Mouse (Mus musculus) megakaryocyte, embryonic 14.5 days (primary cell): ENCODE results near the gene Lin37. TPM values are rescaled to one million over a fixed set of nuclear protein-coding genes. Genes with fewer than 3 reads are reported as not detected.

Source experiments
- H3K27me3 ChIP-seq: replicated peaks from 2 replicates; pipeline ENCODE3; 2012; ENCODE audit warnings: inconsistent platforms
- H3K36me3 ChIP-seq: replicated peaks from 2 replicates; pipeline ENCODE3; 2012; ENCODE audit warnings: low read length, inconsistent platforms, mixed read lengths
- H3K4me1 ChIP-seq: 2 replicates; pipeline ENCODE4 v1.6.1; 2012; ENCODE audit warnings: inconsistent platforms
- H3K4me3 ChIP-seq: replicated peaks from 2 replicates; pipeline ENCODE3; 2012; ENCODE audit warnings: moderate library complexity, mild to moderate bottlenecking, inconsistent platforms
- H3K9me3 ChIP-seq: 2 replicates; pipeline ENCODE4 v1.6.1; 2012; ENCODE audit warnings: inconsistent platforms
- FLI1 ChIP-seq: IDR thresholded peaks from 2 replicates; pipeline ENCODE4 v1.6.1; 2012; ENCODE audit warnings: low read length, inconsistent platforms, mixed read lengths
- GATA1 ChIP-seq: IDR thresholded peaks from 3 replicates; pipeline ENCODE4 v1.6.1; 2012; ENCODE audit warnings: mixed read lengths, low read length, inconsistent platforms, borderline replicate concordance
- polyA plus RNA-seq: library from polyadenylated mRNA; stranded (reverse); fragments of >175 nt; gene quantifications from 2 replicates; pipeline ENCODE4 v1.2.3, GENCODE M21; 2012; ENCODE audit warnings: low replicate concordance; ENCODE audit not compliant: insufficient read depth

Lin37 gene
- polyA plus RNA-seq, 1 experiment, result 62.3 TPM

GRCm38 (mm10) chr7:30587842-30588667 is 28.4 kb upstream of the Lin37 start:
- H3K27me3 ChIP-seq, result peaks cover 2% of the 10 kb centered on the region
- peaks cover 41% of the 10 kb centered on the region for H3K36me3 ChIP-seq
- H3K4me1 ChIP-seq, result peaks cover 64% of the 10 kb centered on the region
- H3K4me3 ChIP-seq, result peak overlapping the region; percentile 99
- H3K9me3 ChIP-seq, result no peaks in the 10 kb centered on the region
- TF ChIP-seq GATA1, result no peak

GRCm38 (mm10) chr7:30586455-30587020 is 26.9 kb upstream of the Lin37 start:
- Histone ChIP-seq H3K36me3 (peaks cover 57% of the 10 kb centered on the region), H3K9me3 (no peaks in the 10 kb centered on the region), H3K4me3 (peak overlapping the region; percentile 99), H3K4me1 (peaks cover 56% of the 10 kb centered on the region), H3K27me3 (no peaks in the 10 kb centered on the region)
- TF ChIP-seq GATA1 (no peak), FLI1 (no peak)

GRCm38 (mm10) chr7:30585170-30585569 is 25.5 kb upstream of the Lin37 start:
- H3K4me3 ChIP-seq, result no peak overlapping the region
- H3K4me1 ChIP-seq, result peaks cover 49% of the 10 kb centered on the region
- no peaks in the 10 kb centered on the region for H3K27me3 ChIP-seq
- TF ChIP-seq FLI1, result no peak
- no peak for TF ChIP-seq GATA1
- H3K36me3 ChIP-seq, result peaks cover 69% of the 10 kb centered on the region
- no peaks in the 10 kb centered on the region for H3K9me3 ChIP-seq

GRCm38 (mm10) chr7:30584339-30584738 is 24.7 kb upstream of the Lin37 start:
- Histone ChIP-seq H3K36me3 (peaks cover 78% of the 10 kb centered on the region), H3K27me3 (no peaks in the 10 kb centered on the region), H3K4me3 (no peak overlapping the region), H3K9me3 (no peaks in the 10 kb centered on the region), H3K4me1 (peaks cover 41% of the 10 kb centered on the region)
- TF ChIP-seq GATA1 (no peak), FLI1 (no peak)

- no peak overlapping the region for H3K4me3 ChIP-seq
- TF ChIP-seq GATA1 (no peak), FLI1 (no peak)
- peaks cover 31% of the 10 kb centered on the region for H3K4me1 ChIP-seq
- H3K27me3 ChIP-seq, result no peaks in the 10 kb centered on the region
- no peaks in the 10 kb centered on the region for H3K9me3 ChIP-seq
- peaks cover 99% of the 10 kb centered on the region for H3K36me3 ChIP-seq
Observed at GRCm38 (mm10) chr7:30581547-30581946, 21.9 kb upstream of the Lin37 start.

- H3K27me3 ChIP-seq, result no peaks in the 10 kb centered on the region
- H3K36me3 ChIP-seq, result peaks cover 99% of the 10 kb centered on the region
- H3K9me3 ChIP-seq, result no peaks in the 10 kb centered on the region
- H3K4me3 ChIP-seq, result no peak overlapping the region
- peaks cover 15% of the 10 kb centered on the region; the same call in 1 of the 2 replicates for H3K4me1 ChIP-seq
- TF ChIP-seq GATA1 (no peak), FLI1 (no peak)
Observed at GRCm38 (mm10) chr7:30579950-30580349, 20.3 kb upstream of the Lin37 start.

- TF ChIP-seq GATA1, result no peak
- TF ChIP-seq FLI1, result no peak
- peaks cover 100% of the 10 kb centered on the region for H3K36me3 ChIP-seq
- no peaks in the 10 kb centered on the region for H3K27me3 ChIP-seq
- no peaks in the 10 kb centered on the region for H3K9me3 ChIP-seq
- H3K4me3 ChIP-seq, result no peak overlapping the region
- H3K4me1 ChIP-seq, result peaks cover 11% of the 10 kb centered on the region; the same call in 1 of the 2 replicates
Observed at GRCm38 (mm10) chr7:30572969-30573368, 13.3 kb upstream of the Lin37 start.

- peaks cover 11% of the 10 kb centered on the region; the same call in 1 of the 2 replicates for H3K4me1 ChIP-seq
- no peaks in the 10 kb centered on the region for H3K9me3 ChIP-seq
- peaks cover 99% of the 10 kb centered on the region for H3K36me3 ChIP-seq
- TF ChIP-seq GATA1 (no peak), FLI1 (no peak)
- no peaks in the 10 kb centered on the region for H3K27me3 ChIP-seq
- no peak overlapping the region for H3K4me3 ChIP-seq
Observed at GRCm38 (mm10) chr7:30572389-30572788, 12.8 kb upstream of the Lin37 start.

GRCm38 (mm10) chr7:30567555-30567954 is 7.9 kb upstream of the Lin37 start:
- Histone ChIP-seq H3K4me1 (peaks cover 40% of the 10 kb centered on the region), H3K4me3 (no peak overlapping the region), H3K9me3 (no peaks in the 10 kb centered on the region), H3K36me3 (peaks cover 87% of the 10 kb centered on the region), H3K27me3 (no peaks in the 10 kb centered on the region)
- TF ChIP-seq GATA1 (no peak), FLI1 (no peak)

- Histone ChIP-seq H3K4me3 (peak overlapping the region; percentile 10), H3K27me3 (no peaks in the 10 kb centered on the region), H3K4me1 (peaks cover 45% of the 10 kb centered on the region), H3K36me3 (peaks cover 78% of the 10 kb centered on the region), H3K9me3 (no peaks in the 10 kb centered on the region)
- TF ChIP-seq GATA1, result no peak
- no peak for TF ChIP-seq FLI1
Observed at GRCm38 (mm10) chr7:30566033-30566432, 6.4 kb upstream of the Lin37 start.
